Comparison of ENCODE assay signal across 8 mouse cellular contexts in genomic region chr7:57386517-57387340, GRCm38 (mm10). TPM values are rescaled to one million over a fixed set of nuclear protein-coding genes. Genes with fewer than 3 reads are reported as not detected.
DNase-seq lines count a peak whose midpoint lies in the region; ATAC-seq and TF ChIP-seq lines count a peak whose summit lies in the region.

Gabrg3 (minus strand) TSS chr7:57387188.

- peak within 1 kb of the TSS; percentile 95 for H3K4me2 ChIP-seq in heart, embryonic 15.5 days
- H3K4me2 ChIP-seq in neural tube, embryonic 11.5 days (ENCODE audit: low read depth): peak within 1 kb of the TSS; percentile 96

- DNase-seq in kidney, adult 9 months: peak; percentile 4
- DNase-seq in kidney, postnatal 25 days: no peak
- DNase-seq in brain, embryonic 14.5 days (ENCODE audit: low read depth): peak; percentile 86
- peak; percentile 37 to 51 for DNase-seq in layer of hippocampus, postnatal 36 days
- peak; percentile 54 for DNase-seq in neural tube, embryonic 11.5 days (ENCODE audit: low spot score)
- DNase-seq in spleen, adult 18-20 months: no peak
- DNase-seq in urinary bladder, postnatal 14 days (ENCODE audit: low spot score): no peak

- H3K36me3 ChIP-seq in heart, embryonic 15.5 days: no peaks in the 10 kb centered on the region
- H3K36me3 ChIP-seq in neural tube, embryonic 11.5 days (ENCODE audit: control insufficient read depth, insufficient read depth, low read length): no peaks in the 10 kb centered on the region

- no peaks in the 10 kb centered on the region for H3K9me3 ChIP-seq in heart, embryonic 15.5 days (replicated peaks)
- no peaks in the 10 kb centered on the region for H3K9me3 ChIP-seq in neural tube, embryonic 11.5 days (ENCODE audit: control insufficient read depth, low read length)

- no peak within 1 kb of the TSS for H3K27ac ChIP-seq in heart, embryonic 15.5 days
- no peak within 1 kb of the TSS for H3K27ac ChIP-seq in neural tube, embryonic 11.5 days (ENCODE audit: low read depth, low read length)

- H3K9ac ChIP-seq in heart, embryonic 15.5 days: peak within 1 kb of the TSS; percentile 41
- H3K9ac ChIP-seq in neural tube, embryonic 11.5 days (ENCODE audit: low read length): peak within 1 kb of the TSS; percentile 50

- under 1% methylated on average over 66 of the region's 71 CpGs for WGBS in heart, embryonic 15.5 days
- under 1% methylated on average over 64 of the region's 71 CpGs for WGBS in neural tube, embryonic 11.5 days

- TF ChIP-seq POLR2A in brain, embryonic 14.5 days (IDR thresholded peaks at IDR 0.05; ENCODE audit: borderline replicate concordance, extremely low read depth, insufficient read depth, insufficient read length, poor library complexity, severe bottlenecking): no peak

- TF ChIP-seq CTCF in brain, embryonic 14.5 days (IDR thresholded peaks at IDR 0.05; ENCODE audit: borderline replicate concordance, extremely low read depth, insufficient read depth, insufficient read length): no peak

- H3K4me1 ChIP-seq in heart, embryonic 15.5 days (replicated peaks): peaks cover 9% of the 10 kb centered on the region; the same call in 1 of the 2 replicates
- no peaks in the 10 kb centered on the region; the same call in 1 of the 2 replicates for H3K4me1 ChIP-seq in neural tube, embryonic 11.5 days (ENCODE audit: control insufficient read depth, insufficient read depth, low read length)

- no peak; the same call in 1 of the 2 replicates for ATAC-seq in heart, embryonic 15.5 days (replicated peaks; ENCODE audit: insufficient number of reproducible peaks, insufficient read depth, low FRiP score, low read depth)
- peak; percentile 82 for ATAC-seq in neural tube, embryonic 11.5 days (ENCODE audit: insufficient read depth, low FRiP score, low TSS enrichment)

- H3K27me3 ChIP-seq in heart, embryonic 15.5 days: peaks cover 38% of the 10 kb centered on the region
- peaks cover 17% of the 10 kb centered on the region for H3K27me3 ChIP-seq in neural tube, embryonic 11.5 days (ENCODE audit: control insufficient read depth, insufficient read depth, low read length)

- H3K4me3 ChIP-seq in heart, embryonic 15.5 days: peak within 1 kb of the TSS; percentile 56
- peak within 1 kb of the TSS; percentile 61 for H3K4me3 ChIP-seq in neural tube, embryonic 11.5 days (ENCODE audit: low read depth, low read length)

RNA-seq across cellular contexts. Expression of gene Gabrg3, which starts in this region (rescaled TPM):
- 2.2 and 3.3 TPM in 2 replicates for polyA plus RNA-seq in brain, embryonic 14.5 days (2012; rRNA removed)
- 0.38 and 0.69 TPM in 2 replicates for polyA plus RNA-seq in heart, embryonic 15.5 days (2015; fragmentation: Nextera tagmentation; extraction: Ambion mirVana)
- 10 to 100 TPM; 15.5 to 16.5 TPM for total RNA-seq in layer of hippocampus, postnatal 36 days (2021)
- polyA plus RNA-seq in neural tube, embryonic 11.5 days (2014; fragmentation: Nextera tagmentation; extraction: Ambion mirVana): 0.99 and 1.2 TPM in 2 replicates

Comparison
In these comparisons a context has a peak if more than half of its experiments do, and no peak if none do; other contexts are left out.
1. DNase-seq: peak in kidney, adult 9 months (single experiment), brain, embryonic 14.5 days (single experiment), layer of hippocampus, postnatal 36 days (2 of 2) and neural tube, embryonic 11.5 days (single experiment); none in kidney, postnatal 25 days (0 of 2), spleen, adult 18-20 months (0 of 2) and urinary bladder, postnatal 14 days (single experiment).